Mouse (Mus musculus) kidney, adult 18-20 months (tissue): ENCODE results near the gene Ddx20.
"Not testable (repeated sequence)": the region's sequence is repeated elsewhere in the genome, so short reads cannot be mapped to it uniquely, and the experiment has no call there.

ENCODE experiments used
- DNase-seq: peaks from one replicate; pipeline ENCODE4 v3.0.0; 2021

Ddx20 gene

DNA sequence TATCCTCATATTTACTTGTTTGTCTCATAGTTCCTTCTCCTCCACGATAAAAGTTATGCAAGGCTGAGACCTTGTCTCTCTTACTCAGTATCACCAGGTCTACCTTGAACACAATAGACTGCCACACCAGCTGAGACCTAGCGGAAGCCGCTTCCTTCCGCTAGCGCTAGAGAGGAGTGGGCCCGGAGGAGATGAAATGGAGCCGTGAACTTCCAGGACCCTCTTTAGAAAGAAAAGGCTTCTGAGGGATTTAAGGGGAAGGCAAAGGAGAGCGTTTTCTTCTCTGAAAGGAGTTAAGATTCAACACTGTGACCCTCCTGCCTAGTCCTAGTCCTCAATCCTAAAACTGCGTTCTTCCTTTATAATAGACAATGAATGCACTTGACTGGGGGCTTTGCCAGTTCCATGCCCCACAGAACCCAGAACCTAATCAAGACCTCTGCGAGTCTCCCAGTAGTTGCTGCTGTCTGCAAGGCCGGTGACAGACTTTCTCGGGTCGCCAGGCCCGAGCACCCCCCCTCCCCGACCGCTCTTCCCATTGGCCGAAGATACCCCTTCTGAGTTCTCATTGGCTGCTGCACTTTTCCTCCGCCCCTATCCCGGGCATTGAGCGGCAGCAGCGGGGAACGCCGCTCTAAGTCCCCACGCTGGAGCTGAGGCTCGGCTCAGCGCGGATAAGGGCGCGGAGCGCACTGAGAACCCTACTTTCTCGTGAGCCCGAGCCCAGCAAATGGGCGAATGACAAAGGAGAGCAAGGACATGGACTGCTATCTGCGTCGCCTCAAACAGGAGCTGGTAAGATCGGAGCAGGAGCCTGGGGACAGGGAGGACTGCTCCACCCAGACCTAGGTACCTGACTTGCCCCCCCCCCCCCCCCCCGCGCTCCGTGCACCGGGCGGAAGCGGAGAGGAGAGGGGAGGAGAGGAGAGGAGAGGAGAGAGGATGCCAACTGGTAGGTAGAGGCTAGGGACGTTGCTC is 16.9 kb upstream of the Ddx20 start, which contains the start of gene Inka2:
Gene Inka2 (plus strand): TSS at position 569 of the 978 bp plus-strand sequence.
- peak; percentile 74 for DNase-seq

DNA sequence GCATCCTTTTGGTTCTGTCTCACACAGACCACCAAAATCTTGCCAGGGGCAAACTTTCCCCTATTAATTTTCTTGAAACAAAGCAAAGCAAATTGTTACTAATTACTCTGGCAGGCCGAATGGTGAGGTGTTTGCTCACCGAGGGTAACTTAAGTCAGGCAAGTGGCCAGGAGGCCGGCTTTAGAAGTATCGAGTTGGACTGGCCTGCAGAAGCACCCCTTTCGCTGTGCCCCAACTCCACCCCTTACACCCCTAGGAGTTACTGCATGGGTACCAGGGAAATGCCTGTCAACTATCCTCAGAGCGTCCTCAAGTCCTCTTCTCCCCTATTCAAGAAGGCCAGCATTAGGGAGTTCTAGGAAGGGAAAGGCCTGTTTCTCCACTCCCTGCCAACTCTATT is 16.2 kb upstream of the Ddx20 start:
- DNase-seq = no peak

DNA sequence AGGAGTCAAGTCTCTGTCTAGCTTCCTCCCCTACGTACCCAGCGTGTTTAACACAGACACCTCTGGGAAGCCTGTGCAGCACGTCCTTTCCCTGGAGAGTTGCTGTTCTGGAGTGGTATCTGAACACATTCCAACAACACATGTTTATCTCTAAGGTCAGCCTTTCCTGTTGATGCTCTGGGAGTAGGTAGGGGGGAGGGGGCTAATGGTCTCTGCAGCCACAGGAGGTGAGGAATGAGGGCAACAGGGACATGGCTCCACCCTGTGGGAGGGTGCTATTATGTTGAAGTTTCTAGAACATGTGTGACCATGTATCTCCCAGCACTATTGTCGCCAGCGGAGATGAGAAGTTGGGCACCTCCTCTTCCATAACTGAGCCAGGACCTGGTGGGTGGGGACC is 14.0 kb upstream of the Ddx20 start:
- DNase-seq = no peak

DNA sequence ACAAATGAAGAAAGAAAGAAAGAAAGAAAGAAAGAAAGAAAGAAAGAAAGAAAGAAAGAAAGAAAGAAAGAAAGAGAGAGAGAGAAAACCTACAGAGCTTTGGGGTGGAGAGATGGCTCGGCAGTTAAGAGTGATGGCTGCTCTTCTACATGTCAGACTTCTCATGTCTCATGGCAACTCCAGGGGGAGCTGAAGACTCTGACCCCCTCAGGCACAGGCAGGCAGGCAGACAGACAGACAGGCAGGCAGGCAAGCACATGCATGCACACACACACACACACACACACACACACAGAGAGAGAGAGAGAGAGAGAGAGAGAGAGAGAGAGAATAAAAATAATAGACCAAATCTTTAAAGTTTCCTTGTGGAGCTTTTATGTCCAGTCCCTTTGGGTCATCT is 13.4 kb upstream of the Ddx20 start:
- DNase-seq = not testable (repeated sequence)

DNA sequence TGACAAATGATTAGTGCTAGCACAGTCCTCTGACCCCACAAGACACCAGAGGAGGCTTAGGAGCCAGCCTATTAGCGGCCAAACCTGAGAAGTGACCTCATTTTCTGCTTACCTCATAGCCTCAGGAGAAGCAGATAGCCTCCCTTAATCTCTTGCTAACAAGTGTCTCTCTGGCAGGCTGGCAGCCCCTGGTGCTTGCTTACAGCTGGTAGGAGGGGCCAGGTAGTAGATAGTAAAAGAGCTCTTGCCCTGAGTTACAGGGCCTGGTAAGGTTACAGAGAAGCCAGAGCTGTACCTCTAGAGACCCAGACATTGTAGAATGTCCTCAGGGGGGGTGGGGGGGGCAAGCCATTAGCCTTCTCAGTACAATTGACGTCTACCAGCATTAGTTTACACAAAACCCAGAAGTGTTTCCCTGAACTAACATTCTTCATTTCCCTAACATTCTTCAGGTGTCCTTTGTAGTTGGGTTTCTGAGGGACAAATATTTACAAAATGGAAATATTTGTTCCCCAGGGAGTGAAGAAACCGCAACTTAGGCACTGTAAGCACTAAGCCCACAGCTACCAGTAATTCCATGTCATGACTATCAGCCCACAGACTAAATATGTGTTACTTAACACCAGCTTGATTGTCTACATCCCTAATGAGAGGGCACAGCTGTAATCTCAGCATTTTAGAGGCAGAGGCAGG is 12.0 kb upstream of the Ddx20 start:
- no peak for DNase-seq

DNA sequence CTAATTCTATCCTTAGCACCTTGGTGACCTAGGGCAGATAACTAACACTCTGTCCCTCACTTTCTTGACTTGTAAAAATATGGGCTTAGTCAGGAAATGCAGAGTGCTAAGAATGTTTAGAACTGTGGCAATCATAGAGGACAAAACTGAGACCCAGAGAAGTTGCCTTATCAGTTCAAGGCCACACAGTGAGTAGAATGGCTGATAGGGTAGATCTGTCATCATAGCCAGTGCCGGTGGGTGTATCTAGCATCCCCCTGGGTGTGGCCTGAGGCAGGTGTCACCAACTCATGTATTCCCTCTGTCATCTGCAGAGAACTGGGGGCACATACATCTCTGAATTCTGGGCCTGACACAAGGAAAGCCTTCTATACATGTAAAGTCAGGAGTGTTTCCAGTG is 10.9 kb upstream of the Ddx20 start:
- no peak for DNase-seq

DNA sequence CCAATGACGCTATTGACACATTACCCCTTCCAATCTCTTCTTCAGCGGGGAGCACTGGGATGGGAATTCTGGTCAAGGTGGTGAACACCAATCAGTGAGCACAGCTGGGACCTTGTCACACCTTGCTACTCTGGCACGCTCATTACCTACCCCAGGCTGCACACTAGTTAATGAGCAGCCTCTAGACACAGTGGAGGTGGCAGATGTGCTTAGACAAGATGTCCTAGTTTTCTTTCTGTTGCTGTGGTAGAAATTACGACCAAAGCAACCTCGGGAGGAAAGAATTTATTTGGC is 9.7 kb upstream of the Ddx20 start:
- no peak for DNase-seq

DNA sequence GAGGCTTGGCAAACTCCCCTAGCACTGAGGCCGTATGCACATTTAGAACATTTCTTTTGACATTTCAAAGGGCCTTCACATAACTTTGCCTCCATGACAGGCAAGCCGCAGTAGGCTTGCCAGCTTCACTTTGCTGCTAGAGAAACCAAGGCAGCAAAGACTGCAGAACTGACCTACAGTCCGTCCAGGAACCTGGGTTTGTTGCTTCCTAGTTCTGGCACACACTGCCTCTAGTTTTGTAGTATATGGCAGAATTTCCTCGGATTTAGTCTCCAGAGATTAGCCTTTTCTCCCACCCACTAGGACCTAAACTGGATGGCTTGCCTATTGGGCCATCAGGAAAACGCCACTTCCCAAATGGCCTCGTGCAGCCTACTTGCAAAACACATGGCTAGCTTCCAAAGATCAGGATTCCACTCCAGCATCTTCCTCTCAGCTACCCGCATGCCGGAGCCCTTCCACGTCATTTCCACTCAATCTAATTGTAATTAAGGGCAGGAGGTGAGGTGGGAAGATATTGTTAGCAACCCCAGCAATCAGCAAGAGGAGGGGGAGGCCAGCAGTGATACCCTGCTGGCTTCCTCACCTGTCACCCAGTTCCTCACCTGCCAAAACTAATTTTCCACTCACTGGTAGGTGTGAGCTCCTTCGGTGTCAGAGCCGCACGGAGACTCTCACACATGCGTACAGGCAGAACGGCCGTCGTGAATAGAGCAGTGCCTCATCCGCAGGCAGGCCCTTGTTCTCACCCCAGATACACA is 9.2 kb upstream of the Ddx20 start:
- DNase-seq = no peak

DNA sequence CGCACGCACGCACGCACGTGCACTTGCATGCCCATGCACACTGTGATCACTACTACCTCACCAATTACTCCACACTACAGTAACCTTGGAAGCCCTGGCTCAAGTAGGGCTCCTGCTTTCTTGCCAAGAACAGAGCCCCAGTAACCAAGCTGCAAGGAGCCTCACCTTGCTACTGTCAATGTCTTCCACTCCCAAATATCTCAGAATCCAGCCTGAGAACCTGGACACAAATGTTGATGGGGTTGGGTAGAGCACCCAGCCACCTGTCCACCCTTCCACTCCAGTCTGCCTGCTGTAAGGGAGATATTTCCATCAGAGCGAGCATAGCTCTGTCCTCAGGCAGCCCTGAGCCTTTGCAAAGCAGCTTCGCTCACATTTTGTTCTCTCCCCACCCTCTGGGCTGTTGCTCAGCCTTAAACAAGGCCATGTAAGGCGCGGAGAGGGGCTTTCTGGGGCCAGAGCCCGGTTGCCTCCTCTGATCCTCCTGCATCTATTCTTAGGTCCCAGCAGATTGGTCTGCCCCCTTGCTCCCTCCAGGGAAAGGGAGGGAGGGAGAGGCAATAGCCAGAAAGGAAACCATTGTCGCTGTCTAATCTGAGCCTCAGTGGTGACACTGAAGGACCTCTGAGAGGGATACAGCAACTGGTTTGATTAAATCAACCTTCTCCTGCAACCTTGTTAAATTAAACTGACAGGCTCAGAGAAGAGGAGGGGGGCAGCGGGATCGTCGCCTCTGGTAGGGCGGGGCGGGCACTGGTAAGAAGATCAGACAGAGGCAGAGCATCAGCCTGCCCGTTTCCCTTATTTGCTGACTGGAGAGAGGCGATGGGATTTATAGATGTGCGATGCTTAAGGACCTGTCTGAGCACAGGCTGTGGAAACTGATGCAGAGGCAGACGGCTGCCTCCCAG is 8.4 kb upstream of the Ddx20 start:
- no peak for DNase-seq

DNA sequence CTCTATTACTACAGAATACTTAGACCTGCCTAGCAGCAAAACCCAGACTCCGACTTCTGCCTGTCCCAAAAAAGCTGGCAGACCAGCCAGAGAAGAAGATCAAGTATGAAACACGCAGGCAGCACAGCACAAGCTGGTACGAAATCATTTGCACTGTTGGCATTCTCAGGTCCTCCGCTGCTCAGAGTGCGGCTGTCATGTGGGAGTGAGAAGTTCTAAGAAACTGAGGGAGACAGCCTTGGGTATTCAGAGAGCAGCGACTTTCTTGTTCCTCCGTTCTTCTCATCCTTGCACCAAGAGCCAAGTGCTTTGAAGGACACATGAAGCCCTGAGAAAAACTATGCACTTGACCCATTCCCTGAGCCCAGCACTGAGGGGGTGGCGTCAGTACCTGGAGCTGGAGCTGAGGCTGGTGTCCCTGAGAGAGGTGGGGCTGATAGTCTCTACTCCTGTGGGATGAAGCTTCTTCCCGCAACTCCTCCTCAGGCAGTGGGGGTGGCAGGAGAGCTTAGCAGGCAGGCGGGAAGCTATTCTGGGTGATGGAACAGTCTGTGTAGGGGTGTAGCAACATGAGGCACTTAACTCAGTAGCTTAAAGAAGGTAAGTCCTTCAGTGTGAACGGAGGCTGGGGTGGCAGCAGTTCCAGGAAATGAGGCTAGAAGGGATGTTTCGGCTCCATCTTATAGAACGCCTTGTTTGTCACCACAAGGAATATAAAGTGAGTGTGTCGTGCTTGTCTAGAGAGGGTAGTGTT is 6.1 kb upstream of the Ddx20 start:
- DNase-seq = no peak

DNA sequence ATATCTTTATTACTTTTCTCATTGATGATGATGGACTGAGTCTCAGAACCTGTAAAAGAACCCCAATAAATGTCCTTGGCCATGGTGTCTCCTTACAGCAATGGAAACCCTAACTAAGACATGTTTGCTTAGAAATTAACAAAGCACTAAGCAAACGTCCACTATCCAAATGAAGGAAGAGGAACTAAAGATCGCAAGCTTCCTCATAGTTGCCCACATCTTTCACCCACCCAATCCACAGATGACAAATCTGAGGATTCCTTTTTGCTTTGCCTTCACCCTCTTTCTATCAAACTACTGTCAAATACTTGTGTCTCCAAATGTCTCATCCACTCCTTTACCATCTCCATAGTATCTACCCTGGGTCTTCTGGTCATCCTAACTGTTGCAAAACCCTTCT is 1.2 kb upstream of the Ddx20 start:
- no peak for DNase-seq

DNA sequence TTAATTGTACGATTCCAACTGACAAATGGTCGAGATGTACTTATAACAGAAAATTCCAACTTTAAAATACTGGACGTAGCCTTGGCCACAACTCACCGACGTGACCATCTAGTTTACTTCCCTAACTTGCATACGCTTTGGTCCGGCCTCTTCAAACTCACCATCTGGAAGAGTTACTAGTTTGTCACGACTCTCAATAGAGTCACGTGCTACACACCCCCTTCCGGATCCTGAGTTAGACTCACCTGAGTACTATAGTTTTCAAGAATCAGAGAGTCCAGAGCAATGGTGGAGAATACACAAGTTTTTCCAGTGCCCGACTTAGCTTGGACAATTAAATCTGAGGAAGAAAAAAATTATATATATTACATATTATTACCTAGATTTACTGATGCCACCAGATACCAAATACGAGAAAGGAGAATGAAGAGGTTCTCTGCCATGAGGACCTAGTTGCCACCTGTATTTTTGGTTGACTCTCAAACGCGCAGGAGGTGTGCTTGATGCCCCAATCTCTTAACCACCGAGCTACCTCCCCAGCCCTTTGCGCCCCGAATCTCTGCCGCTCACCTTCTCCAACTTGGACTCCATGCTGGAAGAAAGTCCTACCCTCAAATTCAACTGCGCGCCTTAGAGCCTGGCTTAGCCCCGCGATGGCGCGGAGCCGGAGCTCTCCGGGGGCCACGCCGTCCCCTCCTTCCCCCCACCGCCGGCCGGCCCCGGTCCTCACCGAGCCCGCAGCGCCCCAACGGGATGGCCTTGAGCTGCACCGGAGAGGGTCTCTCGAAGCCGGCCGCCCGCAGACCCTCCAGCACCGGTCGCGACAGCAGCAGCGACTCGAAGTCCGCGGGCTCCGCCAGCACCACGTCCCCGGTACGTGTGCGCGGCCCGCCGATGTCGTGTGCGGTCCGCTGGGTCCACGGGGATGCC is 715 bp downstream of the Ddx20 start:
- DNase-seq = no peak

DNA sequence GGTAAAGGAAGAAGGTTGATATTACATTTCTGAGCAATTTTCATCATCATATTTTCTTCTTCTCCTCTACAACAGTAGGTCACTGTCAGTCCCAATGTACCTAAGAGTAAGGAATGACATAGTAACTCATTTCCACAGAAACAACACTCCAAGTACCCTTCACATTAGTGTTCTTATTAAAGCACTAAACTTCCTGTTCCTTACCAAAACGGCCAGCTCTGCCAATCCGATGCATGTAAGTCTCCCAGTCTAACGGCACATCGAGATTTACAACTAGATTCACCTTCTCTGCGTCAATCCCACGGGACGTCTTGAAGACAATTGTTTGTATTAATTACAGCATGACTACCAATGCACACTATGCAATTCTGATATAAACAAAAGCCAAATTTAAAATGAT is 7.0 kb downstream of the Ddx20 start:
- DNase-seq = no peak

DNA sequence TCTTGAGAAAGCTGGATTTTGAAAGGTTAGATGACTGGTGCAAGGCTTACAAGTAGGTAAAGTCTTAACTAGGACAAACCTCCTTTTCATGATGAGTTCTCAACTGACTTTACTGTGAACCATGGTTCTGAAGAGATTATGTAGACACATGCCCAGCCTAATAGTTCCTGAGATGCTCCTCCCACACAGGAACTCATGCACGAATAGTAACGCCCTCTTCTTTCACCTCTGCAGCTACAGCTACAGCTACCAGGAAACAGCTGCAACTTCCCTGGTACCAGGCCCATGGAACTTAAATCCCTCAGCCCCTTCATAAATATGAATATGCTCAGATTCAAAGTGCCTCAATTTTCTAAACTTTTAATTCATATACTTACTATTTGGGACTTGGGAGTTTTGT is 11.4 kb downstream of the Ddx20 start:
- no peak for DNase-seq

DNA sequence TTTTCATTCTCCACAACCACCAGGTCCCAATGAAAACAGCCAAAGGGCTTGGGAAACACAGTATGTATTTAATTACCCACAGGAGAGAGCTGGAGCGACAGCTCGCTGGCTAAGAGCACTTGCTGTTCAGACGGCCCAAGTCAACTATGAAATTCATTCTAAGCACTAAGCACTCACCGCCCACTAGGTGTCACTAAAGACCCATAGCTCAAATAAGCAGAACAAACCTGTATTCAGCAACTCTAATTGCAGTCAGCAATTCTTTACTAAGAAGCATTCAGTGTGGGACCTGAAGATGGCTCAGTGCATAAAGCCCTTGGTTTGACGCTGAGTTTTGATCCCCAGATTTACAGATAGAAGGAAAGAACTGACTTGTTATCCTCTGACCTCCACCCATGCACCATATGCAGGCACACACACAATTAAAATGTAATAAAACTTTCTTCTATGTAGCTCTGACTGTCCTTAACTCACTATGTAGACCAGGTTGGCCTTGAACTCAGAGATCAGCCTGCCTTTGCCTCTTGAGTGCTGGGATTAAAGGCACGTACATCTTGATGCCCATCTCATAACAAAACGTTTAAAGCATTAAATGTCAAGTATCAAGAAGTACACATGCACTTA is 12.7 kb downstream of the Ddx20 start:
- DNase-seq = peak; percentile 61

DNA sequence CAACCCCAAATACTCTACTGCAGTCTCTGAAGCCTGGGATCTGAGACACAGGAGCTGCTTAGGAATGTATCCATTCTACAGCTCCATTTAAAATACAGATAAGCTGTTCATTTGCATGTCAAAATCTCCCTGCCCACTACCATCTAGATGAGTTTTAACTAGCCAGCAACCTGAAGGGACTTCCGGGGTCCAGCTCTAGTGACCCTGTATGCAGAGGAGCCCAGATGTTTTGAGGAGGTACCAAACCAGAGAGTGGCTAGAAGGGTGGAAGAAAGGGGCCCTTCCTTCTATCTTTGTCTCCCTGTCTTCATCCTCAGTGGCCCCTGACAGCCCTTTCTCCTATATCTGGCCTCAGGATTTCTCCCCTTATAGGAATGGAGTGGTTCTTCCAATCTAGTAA is 16.6 kb downstream of the Ddx20 start:
- DNase-seq = no peak

DNA sequence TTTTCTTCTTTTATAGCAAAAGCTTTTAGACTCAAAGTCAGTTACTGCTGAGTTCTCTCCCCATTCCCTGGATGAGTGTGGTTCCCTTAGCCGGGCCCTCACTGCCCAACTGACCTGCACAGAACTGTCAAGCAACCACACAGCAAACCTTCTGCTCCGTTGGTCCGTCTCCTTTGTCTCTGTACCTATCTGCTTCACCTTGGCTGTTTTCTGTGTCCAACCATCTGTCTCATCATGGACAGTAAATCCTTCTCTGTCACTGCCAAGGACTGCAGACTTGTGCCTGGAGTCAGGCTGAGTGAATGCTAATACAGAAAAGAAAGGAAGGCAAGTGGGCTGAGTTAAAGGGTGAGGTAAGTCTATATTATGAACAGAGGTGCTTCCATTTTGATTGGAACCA is 17.6 kb downstream of the Ddx20 start:
- no peak for DNase-seq

DNA sequence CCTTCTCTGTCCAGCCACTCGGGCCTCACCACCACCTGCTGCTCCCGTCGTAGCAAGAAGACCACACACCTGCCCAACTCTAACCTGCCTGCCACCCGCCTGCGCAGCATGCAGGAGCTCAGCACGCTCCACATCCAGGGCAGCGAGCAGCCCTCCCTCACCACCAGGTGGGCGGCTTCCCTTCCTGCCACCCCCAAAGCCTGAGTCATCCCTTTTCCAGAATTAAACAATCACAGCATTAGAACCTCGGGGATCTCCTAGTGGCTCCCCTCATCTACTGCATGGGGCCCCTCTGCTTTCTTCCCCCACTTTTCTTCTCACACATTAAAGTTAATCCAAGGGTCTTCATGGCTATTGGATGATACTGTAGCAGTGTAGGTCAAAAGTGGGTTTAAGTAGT is 19.2 kb downstream of the Ddx20 start:
- DNase-seq = no peak

DNA sequence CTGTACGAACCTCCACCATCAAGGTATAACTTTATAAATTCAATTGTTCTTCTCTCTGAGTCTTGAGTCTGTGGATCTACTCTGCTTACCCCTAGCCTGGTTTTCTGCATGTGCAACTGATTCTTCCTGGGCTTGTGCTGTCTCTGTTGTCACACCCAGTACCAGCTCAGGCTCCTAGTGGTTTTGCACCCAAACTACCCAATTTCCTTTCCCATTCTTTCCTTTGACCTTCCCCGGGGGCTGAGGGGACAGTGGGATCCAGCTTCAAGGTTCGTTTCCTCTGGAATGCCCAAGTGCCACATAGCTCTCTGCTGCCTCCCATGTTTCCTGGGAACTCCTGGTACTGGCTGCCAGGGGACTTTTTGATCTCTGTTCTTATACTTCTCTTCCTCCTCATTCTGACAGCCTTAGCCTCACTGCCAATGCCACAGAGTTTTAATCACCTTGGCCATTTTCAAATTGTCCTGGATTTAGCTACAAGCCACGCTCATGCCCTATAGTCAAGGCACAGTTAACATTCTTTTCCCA is 20.3 kb downstream of the Ddx20 start:
- DNase-seq = no peak
